Mouse (Mus musculus): Measurements from ENCODE around the gene Bud31.

DNA sequence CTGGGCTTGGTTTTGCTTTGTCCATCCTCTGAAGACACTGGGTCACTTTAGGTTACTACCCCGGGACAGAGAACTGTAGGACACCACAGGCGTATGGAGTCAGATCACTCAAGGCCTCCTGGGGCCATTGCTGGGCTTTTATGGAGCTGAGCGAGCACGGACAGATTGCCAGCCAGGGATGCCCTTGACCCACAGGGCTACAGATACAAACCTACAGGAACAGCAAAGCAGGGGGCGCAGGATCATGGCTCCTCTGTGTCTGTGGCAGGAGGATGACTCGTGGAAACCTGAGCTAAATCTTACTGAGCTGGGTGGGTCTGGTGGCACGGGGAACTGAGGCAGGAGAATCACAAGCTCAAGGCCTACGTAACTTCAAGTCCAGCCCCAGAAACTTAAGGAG, 27.6 kb upstream of the Bud31 start:
- TF ChIP-seq MAZ (IDR thresholded peaks at IDR 0.05; ENCODE audit: low read depth, low read length) (no peak), POLR2AphosphoS2 (IDR thresholded peaks at IDR 0.05; ENCODE audit: low read depth, low read length) (no peak), USF2 (conservative IDR thresholded peaks at IDR 0.05; ENCODE audit: low read depth, low read length) (no peak), MEF2A (IDR thresholded peaks at IDR 0.05; ENCODE audit: borderline replicate concordance, low read depth, low read length) (no peak), CTCF (conservative IDR thresholded peaks at IDR 0.05 in 1 of 2, IDR thresholded peaks at IDR 0.05 in 1 of 2; ENCODE audit: low read depth in 2 of 2, low read length in 2 of 2) (no peak), TCF12 (IDR thresholded peaks at IDR 0.05; ENCODE audit: low read depth, low read length) (no peak)
